Mouse (Mus musculus) macrophage (primary cell): ENCODE measurements around the gene Acpp. TPM values are rescaled to one million over a fixed set of nuclear protein-coding genes. Genes with fewer than 3 reads are reported as not detected.

Source experiments
- H3K27ac ChIP-seq: fragments of 350-480 bp; formaldehyde crosslinking; 2 replicates; pipeline ENCODE4 v1.9.0; 2021
- H3K36me3 ChIP-seq: fragments of 350-480 bp; formaldehyde crosslinking; 2 replicates; pipeline ENCODE4 v1.9.0; 2021; ENCODE audit errors: inconsistent target
- H3K4me3 ChIP-seq: fragments of 350-480 bp; formaldehyde crosslinking; 2 replicates; pipeline ENCODE4 v1.9.0; 2021; ENCODE audit errors: inconsistent target
- H3K79me2 ChIP-seq: fragments of 350-480 bp; formaldehyde crosslinking; 2 replicates; pipeline ENCODE4 v1.9.0; 2021; ENCODE audit errors: inconsistent target
- WGBS: methylation state at CpG from one replicate; pipeline ENCODE4 v1.1.7; 2026; ENCODE audit warnings: inconsistent platforms; ENCODE audit not compliant: missing documents; 5-methylcytosine and 5-hydroxymethylcytosine counted together
- polyA plus RNA-seq: library from polyadenylated mRNA; stranded (reverse); fragments of 250-400 nt; gene quantifications from 3 replicates; pipeline ENCODE4 v1.2.4, GENCODE M21; 2018; ENCODE audit warnings: inconsistent platforms

Acpp gene
- polyA plus RNA-seq, 1 experiment from 2014 or later, result 2.0 TPM

DNA sequence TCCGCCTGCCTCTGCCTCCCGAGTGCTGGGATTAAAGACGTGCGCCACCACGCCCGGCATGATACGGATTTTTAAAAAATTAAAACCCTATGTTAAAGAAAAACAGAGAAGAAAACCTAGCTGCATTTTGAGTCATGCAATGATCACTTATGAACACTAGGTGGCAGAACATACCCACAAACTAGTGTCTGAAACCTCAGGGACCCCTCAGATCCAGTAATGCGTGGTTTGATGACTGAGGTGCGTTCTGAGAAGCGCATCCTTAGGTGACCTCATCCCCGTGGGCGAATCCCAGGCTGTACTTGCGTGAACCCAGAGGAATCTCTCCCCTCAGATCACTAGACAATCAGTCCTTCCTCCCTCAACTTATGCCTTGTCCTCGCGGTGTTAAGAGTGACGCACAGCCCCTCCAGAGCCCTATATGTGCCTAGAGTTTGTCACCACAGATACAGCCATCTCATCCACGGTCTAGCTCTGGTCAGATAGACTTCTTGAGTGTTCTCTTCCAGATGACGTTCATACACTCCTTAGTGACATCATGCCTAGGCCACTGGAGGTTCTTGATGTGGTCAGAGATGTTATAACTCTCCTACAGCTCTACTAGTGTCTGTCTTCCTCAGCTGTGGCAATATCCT, 59.9 kb downstream of the Acpp start:
- Histone ChIP-seq H3K4me3 (no peak overlapping the region), H3K27ac (no peak overlapping the region), H3K36me3 (no peaks in the 10 kb centered on the region), H3K79me2 (no peaks in the 10 kb centered on the region)
- 18% methylated on average over 18 of the region's 18 CpGs for WGBS

DNA sequence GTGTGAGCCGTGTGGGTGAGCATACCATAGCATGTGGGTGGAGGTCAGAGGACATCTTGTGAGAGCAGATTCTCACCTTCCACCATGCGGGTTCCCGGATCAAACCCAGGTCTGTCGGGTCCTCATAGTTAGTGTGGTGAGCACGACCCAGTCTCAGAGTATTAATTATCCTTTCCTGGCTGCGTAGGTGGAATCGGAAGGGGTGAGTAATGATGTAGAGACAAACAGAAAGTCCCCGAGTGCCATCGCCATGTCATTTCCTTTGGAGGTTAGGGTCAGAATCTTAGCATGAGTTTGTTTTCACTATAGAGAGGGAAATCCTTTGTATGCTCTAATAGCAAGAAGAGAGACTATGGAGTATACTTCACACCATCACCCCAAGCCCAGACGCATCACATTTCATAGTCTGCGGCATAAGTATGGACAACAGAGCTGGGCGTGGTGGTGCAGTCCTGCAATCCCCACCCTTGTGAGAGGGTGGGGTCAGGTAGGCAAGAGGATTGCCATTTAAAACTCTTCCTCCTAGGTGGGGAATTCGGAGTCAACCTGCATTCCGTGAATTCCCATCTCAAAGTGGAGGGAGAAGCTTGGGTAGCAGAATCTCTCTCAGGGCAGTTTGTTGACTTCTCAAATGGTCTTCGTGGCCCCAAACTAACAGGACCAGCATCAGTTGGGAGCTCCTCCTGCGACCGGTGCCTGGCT, 62.3 kb downstream of the Acpp start:
- WGBS, result 83% methylated on average over 17 of the region's 17 CpGs

DNA sequence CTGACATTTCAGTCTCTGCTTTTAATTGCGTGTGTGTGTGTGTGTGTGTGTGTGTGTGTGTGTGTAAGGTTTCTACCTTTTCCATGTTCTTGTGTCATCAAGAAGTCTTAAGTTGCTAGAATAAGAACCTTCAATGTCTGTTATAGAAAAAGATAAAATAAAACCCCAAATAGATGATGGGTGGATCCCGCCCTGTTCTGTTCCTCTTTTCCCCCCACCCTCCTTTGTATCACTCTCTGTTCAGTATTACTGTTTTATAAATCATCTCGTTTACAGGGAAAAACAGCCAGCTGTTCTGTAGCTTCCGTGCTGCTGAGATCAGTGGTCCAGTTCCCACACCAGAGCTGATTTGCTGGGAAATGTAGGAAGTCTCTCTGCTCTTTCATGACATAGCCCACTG, 65.5 kb downstream of the Acpp start:
- no peaks in the 10 kb centered on the region for H3K36me3 ChIP-seq
- no peak overlapping the region for H3K4me3 ChIP-seq
- H3K27ac ChIP-seq, result peak overlapping the region; percentile 32
- 67% methylated on average over 3 of the region's 4 CpGs for WGBS
- no peaks in the 10 kb centered on the region for H3K79me2 ChIP-seq

More for the DNA sequence above, 62.3 kb downstream of the Acpp start:
- H3K79me2 ChIP-seq, result no peaks in the 10 kb centered on the region
- H3K27ac ChIP-seq, result no peak overlapping the region
- H3K4me3 ChIP-seq, result no peak overlapping the region
- no peaks in the 10 kb centered on the region for H3K36me3 ChIP-seq

DNA sequence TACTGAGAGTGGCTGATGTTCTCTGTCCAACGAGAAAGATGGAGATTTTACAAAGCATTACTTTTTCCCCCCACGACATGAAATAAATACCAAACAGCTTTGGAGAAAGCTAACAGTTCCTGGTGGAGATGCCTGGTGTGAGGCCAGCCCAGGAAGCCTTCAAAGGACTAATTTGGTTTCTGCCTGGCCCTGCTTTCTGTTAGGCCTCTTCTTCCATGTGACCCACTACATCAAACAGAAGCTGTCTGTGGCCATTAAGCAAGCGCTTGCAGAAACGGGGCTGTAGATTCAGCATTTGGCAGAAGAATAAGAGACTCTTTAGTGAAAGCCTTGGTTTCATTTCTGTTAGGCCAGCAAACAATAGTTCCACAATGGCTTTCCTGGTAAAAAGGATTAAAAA, 65.9 kb downstream of the Acpp start:
- peak overlapping the region; percentile 32 for H3K27ac ChIP-seq
- WGBS, result 68% methylated on average over 4 of the region's 4 CpGs
- H3K4me3 ChIP-seq, result no peak overlapping the region
- no peaks in the 10 kb centered on the region for H3K79me2 ChIP-seq
- H3K36me3 ChIP-seq, result no peaks in the 10 kb centered on the region

DNA sequence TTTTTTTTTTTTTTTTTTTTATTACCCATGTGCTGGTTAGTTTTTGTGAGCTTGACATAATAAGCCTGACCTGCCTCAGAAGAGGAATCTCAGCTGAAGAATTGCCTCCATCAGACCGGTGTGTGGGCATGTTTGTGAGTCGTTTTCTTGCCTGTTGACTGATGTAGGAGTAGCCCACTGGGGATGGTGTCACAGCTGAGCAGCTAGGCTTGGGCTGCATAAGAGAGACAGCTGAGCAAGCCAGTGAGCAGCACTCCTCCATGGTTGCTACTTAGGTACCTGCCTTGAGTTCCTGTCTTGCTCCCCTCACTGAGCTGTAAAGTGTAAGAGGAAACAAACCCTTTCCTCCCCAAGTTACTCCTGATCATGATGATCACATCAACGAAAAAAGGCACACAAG, 67.6 kb downstream of the Acpp start:
- H3K4me3 ChIP-seq, result no peak overlapping the region
- no peaks in the 10 kb centered on the region for H3K36me3 ChIP-seq
- 81% methylated on average over 3 of the region's 3 CpGs for WGBS
- H3K79me2 ChIP-seq, result no peaks in the 10 kb centered on the region
- H3K27ac ChIP-seq, result peak overlapping the region; percentile 86

DNA sequence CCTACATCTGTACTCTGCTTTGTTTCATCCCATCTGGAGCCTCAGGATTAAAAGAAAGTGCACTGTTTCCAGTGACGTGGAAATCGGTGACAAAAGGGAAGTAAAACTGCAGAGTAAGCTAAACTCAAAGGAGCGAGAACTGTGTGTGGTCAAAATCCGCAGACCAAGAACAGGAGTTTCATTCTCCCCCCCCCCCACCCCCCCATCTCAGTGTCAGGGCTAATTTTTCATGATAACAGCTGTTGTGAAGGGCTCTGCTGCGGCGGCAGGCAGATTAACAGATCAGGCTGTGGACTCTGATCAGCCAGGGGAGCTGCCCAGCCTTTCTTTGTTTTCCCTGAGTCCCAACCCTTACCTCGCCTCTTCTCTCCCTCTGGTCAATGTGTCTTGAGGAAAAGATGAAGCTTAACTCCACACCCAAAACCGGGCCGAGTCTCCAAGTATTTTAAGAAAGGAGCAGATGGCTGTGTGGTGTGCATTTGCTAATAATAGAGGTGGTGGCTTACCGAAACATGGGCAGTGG, 68.1 kb downstream of the Acpp start:
- no peak overlapping the region for H3K4me3 ChIP-seq
- H3K27ac ChIP-seq, result peak overlapping the region; percentile 86
- H3K36me3 ChIP-seq, result no peaks in the 10 kb centered on the region
- no peaks in the 10 kb centered on the region for H3K79me2 ChIP-seq
- WGBS, result 4% methylated on average over 10 of the region's 10 CpGs

DNA sequence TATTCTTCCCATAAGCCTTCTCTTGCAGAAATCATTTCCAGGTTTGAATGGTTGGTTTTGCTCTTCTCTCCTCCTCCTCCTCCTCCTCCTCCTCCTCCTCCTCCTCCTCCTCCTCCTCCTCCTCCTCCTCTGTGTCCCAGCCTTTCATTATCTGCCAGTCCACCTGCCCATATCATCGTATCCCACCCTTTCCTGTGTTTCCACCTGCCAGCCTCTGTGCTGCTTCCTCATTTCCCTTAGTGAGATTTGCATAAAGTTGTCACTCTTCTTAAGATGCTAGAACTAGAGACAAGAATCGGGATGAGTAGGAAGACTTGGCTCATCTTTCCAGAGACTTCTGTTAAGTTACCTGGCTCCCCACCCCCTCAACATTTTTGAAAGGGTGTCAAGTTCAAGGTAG, 73.0 kb downstream of the Acpp start:
- H3K36me3 ChIP-seq, result no peaks in the 10 kb centered on the region
- H3K27ac ChIP-seq, result no peak overlapping the region
- H3K4me3 ChIP-seq, result no peak overlapping the region
- peaks cover 28% of the 10 kb centered on the region for H3K79me2 ChIP-seq
- 38% methylated on average over 1 of the region's 2 CpGs for WGBS

DNA sequence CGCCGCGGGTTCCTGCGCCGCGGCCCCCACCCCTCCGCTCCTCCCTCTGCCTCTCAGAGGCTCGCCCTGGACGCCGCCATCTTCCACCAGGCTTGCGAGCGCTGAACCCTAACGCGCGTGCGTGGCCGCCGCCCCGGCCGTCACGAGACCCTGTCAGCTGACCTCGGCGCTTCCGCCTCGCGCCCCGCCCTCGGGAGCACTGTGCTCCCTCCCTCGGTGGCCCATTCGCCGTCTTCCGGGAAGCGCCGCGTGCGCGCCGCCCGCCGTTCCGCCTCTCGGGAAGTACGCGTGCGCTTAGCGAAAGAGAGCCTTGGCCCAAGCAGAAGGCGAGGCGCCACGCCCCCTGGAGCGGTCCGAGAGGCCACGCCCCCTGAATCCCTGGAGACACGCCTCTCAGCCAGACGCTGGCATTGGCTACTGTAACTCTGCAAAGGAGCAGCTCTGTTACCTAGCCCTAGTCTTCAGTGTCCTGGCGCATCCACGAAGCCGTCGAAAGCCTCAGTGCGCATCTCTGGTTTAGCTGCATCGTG, 74.7 kb downstream of the Acpp start, which contains the start of gene Dnajc13:
TSS of gene Dnajc13 (minus strand) at position 108 of the 530 bp plus-strand sequence.
- Histone ChIP-seq H3K79me2 (peaks cover 45% of the 10 kb centered on the region), H3K27ac (peak within 1 kb of the TSS; percentile 72)
- WGBS, result 3% methylated on average over 55 of the region's 60 CpGs

DNA sequence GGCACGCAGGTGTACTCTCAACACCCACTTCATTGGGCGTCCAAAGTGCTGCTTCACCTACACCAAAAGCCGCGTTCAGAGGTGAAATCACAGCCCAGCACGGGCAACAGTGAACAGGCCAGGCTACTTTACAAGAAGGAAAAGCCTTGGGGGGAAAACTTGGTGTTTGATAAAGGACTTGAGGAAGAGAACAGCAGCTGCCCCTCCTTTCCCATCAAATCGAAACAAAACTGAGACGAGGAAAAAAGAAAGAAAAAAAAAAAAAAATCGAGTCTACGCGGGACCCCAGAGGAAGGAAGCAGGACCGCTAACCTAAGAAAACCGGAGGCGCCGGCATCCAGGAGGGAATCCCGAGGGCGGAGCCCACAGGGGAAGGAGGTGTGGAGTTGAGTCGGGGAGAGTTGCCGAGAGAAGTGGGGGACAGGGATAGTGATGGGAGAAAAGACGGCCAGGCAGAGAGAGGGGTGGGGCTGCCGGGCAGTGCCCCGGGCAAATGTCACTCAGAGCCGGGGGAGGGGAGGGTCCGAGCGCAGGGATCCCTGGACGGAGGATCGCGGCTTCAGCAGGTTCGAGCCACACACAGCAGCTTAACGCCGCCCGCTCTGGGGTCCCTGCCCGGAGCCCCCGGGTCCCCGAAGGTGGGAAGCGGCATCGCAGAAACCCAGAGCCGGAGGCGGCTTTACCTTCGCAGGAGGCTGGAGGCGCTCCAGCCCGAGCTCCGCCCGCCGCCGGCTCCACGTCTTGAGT, 75.4 kb downstream of the Acpp start:
- Histone ChIP-seq H3K79me2 (peaks cover 52% of the 10 kb centered on the region), H3K4me3 (peak overlapping the region; percentile 91), H3K27ac (peak overlapping the region; percentile 72), H3K36me3 (no peaks in the 10 kb centered on the region)
- under 1% methylated on average over 43 of the region's 46 CpGs for WGBS

More for the DNA sequence above, 74.7 kb downstream of the Acpp start, which contains the start of gene Dnajc13:
- Histone ChIP-seq H3K4me3 (peak within 1 kb of the TSS; percentile 91), H3K36me3 (no peaks in the 10 kb centered on the region)

DNA sequence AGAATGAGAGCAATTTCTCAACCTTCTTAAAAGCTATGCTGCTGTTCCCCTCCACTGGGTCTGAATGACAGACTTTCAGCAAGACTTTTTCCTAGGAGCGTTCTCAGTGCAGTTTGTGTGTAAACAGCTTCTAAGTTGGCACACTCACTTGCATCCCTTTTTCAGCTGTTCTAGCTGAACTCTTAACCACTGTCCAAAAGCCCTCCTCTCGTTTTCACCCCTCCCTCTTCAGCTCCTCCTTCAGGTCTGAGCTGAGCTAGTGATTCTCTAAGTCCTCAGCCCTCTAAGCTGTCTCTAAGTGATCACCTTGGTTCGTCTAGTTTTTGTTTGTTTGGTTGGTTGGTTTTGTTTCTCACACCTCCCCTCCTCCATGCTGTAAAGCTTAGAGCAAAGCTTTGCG, 77.2 kb downstream of the Acpp start:
- WGBS, result 75% methylated on average over 4 of the region's 4 CpGs

DNA sequence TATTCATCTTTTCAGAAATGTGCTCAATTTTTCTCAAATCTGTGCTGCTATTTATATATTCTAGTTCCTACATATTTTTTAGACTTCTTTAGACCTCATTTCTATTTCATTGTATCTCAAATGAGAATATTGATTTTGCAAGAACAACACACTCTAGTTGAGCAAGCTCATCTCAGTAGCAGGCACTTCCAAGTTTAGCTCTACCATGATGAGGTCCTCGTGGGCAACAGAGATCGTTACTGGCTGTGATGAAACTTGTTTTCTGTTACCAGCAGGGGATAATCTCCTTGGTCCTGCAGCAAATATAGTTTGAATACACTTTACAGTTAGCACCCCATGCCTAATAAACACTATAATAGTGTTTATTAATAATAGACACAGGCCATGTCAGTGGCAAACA, 81.5 kb downstream of the Acpp start:
- peaks cover 100% of the 10 kb centered on the region for H3K79me2 ChIP-seq
- WGBS, result 30% methylated on average over 2 of the region's 2 CpGs
- H3K36me3 ChIP-seq, result no peaks in the 10 kb centered on the region
- no peak overlapping the region for H3K27ac ChIP-seq
- no peak overlapping the region for H3K4me3 ChIP-seq

More for the DNA sequence above, 77.2 kb downstream of the Acpp start:
- H3K79me2 ChIP-seq, result peaks cover 71% of the 10 kb centered on the region
- no peak overlapping the region for H3K27ac ChIP-seq
- H3K4me3 ChIP-seq, result no peak overlapping the region
- H3K36me3 ChIP-seq, result no peaks in the 10 kb centered on the region

DNA sequence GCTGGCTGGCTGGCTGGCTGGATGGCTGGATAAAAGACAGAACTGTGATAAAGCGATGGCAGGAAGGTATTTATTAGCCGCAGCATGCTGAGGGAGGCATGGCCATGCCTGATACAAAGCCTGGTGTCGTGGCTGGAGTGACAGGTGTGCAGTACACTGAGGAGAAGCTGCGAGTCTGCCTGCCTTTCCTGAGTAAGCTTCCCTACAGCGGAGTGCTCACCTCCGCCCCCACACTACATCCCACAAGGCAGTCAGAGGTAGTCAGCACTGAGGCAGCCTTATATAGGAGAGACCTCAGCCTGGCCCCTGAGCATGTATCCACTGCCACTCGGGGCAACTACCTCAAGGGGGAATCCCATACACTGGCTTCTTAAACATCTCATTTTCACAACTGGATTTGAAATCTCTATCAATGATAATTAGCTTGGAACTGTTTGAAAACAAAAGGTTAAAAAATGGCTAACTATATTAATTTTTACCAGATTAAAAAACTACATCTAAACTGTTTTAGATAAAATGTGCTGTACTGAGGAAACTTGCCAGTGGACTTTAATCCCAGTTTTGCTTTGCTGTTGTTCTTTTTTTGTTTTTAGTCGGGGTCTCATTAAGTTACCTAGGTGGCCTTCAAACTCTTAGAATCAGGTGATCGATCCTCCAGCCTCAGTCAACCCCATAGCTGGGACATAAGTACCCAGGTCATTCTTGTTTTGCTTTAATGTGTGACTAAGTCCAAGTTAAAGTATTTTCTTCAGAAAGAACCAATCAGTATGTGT, 83.0 kb downstream of the Acpp start:
- WGBS, result 77% methylated on average over 5 of the region's 9 CpGs
- Histone ChIP-seq H3K36me3 (no peaks in the 10 kb centered on the region), H3K27ac (no peak overlapping the region), H3K79me2 (peaks cover 100% of the 10 kb centered on the region), H3K4me3 (no peak overlapping the region)

DNA sequence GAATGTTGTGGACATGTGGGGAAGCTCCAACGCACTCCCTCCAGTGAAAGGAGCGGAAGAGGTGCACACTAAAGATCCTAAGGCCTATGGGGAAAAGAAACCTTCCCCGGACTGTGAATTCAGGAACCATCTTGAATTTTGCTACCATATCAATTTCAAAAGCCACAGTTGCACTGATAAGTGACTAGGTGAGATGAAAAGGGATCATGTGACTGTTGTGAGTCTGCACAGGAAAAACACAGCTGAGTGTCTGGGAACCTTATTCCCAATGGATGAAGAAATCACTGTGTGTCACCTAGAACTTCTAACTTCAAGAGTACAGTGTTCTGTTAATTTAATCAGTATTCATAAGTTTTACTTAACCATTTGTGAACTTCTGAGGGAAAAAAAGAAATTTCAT, 84.9 kb downstream of the Acpp start:
- Histone ChIP-seq H3K27ac (no peak overlapping the region), H3K4me3 (no peak overlapping the region), H3K79me2 (peaks cover 100% of the 10 kb centered on the region), H3K36me3 (no peaks in the 10 kb centered on the region)
- WGBS, result 100% methylated on average over 3 of the region's 3 CpGs

DNA sequence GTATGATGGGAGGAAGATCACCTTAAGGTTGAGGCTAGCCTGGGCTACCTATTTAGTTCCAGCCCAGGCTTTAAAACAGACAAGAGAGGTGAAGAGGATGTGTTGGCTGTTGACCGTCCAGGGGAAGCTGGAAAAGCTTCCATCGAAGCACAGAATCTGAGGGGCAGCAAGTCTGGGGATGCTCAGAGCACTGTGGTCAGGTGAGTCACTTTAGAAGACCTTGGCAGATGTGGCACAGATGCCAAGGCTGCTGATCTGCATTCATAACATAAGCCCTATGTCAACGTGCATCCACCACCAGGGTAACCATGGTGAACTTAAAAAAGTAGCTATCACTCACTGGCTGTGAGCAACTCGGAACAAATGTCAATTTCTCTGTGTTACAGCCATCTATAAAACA, 85.9 kb downstream of the Acpp start:
- Histone ChIP-seq H3K36me3 (no peaks in the 10 kb centered on the region), H3K27ac (no peak overlapping the region), H3K4me3 (no peak overlapping the region), H3K79me2 (peaks cover 100% of the 10 kb centered on the region)
- WGBS, result 94% methylated on average over 4 of the region's 4 CpGs
